Mouse (Mus musculus) cerebellum, adult 2 months (tissue): ENCODE results near the gene Ikzf1. TPM values are rescaled to one million over a fixed set of nuclear protein-coding genes. Genes with fewer than 3 reads are reported as not detected.

ENCODE experiments used
- DNase-seq, 2 experiments: peaks; one replicate each; pipeline ENCODE4 v3.0.0; 2021
- H3K27ac ChIP-seq: fragments of 200-500 bp; 2 replicates; pipeline ENCODE4 v1.5.1; 2012; ENCODE audit warnings: low read length, control low read depth, inconsistent platforms; ENCODE audit not compliant: insufficient read depth
- H3K27me3 ChIP-seq: fragments of 200-500 bp; 2 replicates; pipeline ENCODE4 v1.6.1; 2012; ENCODE audit warnings: inconsistent platforms, mild to moderate bottlenecking, low read length, moderate library complexity; ENCODE audit not compliant: control insufficient read depth, insufficient read depth
- H3K4me1 ChIP-seq: fragments of 200-500 bp; 2 replicates; pipeline ENCODE4 v1.6.1; 2011; ENCODE audit warnings: low read length; ENCODE audit not compliant: control insufficient read depth, insufficient read depth
- H3K4me3 ChIP-seq: fragments of 200-500 bp; replicated peaks from 2 replicates; pipeline ENCODE3; 2011; ENCODE audit warnings: mild to moderate bottlenecking, low read depth, low read length, control low read depth; ENCODE audit not compliant: insufficient read depth
- CTCF ChIP-seq: fragments of 200-500 bp; IDR thresholded peaks from 2 replicates; pipeline ENCODE4 v1.5.1; 2011; ENCODE audit warnings: low read depth, mild to moderate bottlenecking, control low read depth, low read length, moderate library complexity, borderline replicate concordance; ENCODE audit not compliant: insufficient read depth
- POLR2A ChIP-seq: fragments of 200-500 bp; IDR thresholded peaks from 2 replicates; pipeline ENCODE4 v1.6.1; 2011; ENCODE audit warnings: low read length, control low read depth, borderline replicate concordance; ENCODE audit not compliant: insufficient read depth
- WGBS: fragments of 180-500 bp; shearing (Covaris S2); methylation state at CpG from one replicate; pipeline ENCODE4 v1.1.7; 2018; 5-methylcytosine and 5-hydroxymethylcytosine counted together
- polyA plus RNA-seq: library from polyadenylated mRNA; depleted of rRNA; stranded (reverse); fragments of >200 nt; gene quantifications from 2 replicates; pipeline ENCODE4 v1.2.3, GENCODE M21; 2012; rRNA removed

Gene Ikzf1
- polyA plus RNA-seq, 1 experiment, result 0.82 TPM

DNA sequence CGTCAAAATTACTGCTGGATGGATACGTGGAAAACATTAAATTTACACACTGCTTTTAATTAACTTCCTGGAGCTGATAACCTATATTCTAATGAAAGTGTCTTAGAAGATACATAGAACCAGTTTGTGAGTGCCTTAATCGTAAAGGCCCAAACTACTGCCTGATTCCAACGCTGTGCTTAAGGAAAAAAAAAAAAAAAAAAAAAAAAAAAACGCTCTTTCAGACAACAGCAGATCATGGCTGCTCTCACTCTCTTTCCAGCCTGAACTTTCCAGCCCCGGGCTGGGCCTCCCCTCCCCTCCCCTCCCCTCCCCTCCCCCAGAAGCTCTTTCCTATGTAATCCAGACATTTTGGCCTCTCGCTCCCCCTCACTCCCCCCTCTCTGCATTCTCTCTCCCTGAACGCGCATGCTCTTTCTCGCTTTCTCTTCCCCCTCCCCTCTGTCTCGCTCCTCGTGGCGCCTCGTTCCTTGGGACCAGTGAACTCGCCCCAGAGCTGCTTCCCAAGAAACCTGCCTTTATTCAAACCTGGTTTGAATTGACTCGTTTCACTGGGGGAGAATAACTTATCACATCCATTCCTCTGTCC is 136.7 kb downstream of the Ikzf1 start:
- Histone ChIP-seq H3K4me1 (no peaks in the 10 kb centered on the region), H3K4me3 (no peak overlapping the region), H3K27ac (no peak overlapping the region), H3K27me3 (no peaks in the 10 kb centered on the region)
- WGBS, result 31% methylated on average over 15 of the region's 16 CpGs
- TF ChIP-seq POLR2A (no peak), CTCF (no peak)
- no peak for DNase-seq

Other genes with a start within 250 kb of the Ikzf1 start
- 0.62 and 1.0 TPM in 2 replicates for gene Spata48, start 222.9 kb upstream of the Ikzf1 start, polyA plus RNA-seq
- 0.40 and 0.46 TPM in 2 replicates for gene Zpbp, start 222.6 kb upstream of the Ikzf1 start, polyA plus RNA-seq
- gene 4930512M02Rik, start 57.2 kb upstream of the Ikzf1 start, polyA plus RNA-seq, result not detected in 2 replicates
- gene Fignl1, start 124.0 kb downstream of the Ikzf1 start, polyA plus RNA-seq, result 0.65 TPM in 2 replicates
- 11.0 and 13.1 TPM in 2 replicates for gene Ddc, start 213.1 kb downstream of the Ikzf1 start, polyA plus RNA-seq